Mouse (Mus musculus) spleen, adult 18-20 months (tissue): ENCODE results near the gene Ifngr1.

Source experiments
- DNase-seq, 2 experiments: peaks; one replicate each; pipeline ENCODE4 v3.0.0; 2022; ENCODE audit warnings: mixed read lengths in 2 of 2

Ifngr1 gene

DNA sequence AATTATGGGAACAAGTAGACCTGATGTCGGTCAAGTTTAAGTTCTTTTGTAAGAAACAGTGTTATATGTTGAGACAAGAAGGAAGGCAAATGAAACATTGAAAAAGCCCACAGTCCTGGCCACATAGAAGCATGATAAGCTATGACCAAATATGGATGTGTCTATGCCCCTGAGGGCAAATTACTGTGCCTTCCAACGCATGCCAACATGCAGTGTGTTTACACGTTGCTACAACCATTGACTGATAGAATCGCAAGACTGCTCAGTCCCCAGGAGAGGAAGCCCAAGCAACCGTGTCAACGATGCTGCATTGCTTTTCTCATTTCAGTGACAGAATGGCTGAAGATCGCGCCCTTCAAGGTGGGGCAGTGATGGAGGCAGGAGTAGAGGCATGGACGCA is 65.7 kb downstream of the Ifngr1 start:
- peak in 1 of 2 experiments; percentile 19 for DNase-seq
